Mouse (Mus musculus) kidney, adult 10 weeks (tissue): Measurements from ENCODE around the gene Chrnb1. TPM values are rescaled to one million over a fixed set of nuclear protein-coding genes. Genes with fewer than 3 reads are reported as not detected.

Source experiments
- polyA plus RNA-seq: library from polyadenylated mRNA; stranded (reverse); fragments of 350-450 nt; fragmentation: Illumina TruSeq; extraction: RNeasy Lipid Tissue Mini Kit (QIAGEN cat#74804); gene quantifications from one replicate; pipeline ENCODE4 v1.2.3, GENCODE M21; 2014; ENCODE audit warnings: low read depth, low replicate concordance

The Chrnb1 gene
- polyA plus RNA-seq, result 3.2 TPM

GRCm38 (mm10) chr11:69795168-69795982 is at the start of gene Chrnb1:
Chrnb1 (minus strand) TSS chr11:69795943.

GRCm38 (mm10) chr11:69837952-69838713 is 42.4 kb upstream of the Chrnb1 start, which contains the start of gene Tmem256:
Tmem256 (plus strand) TSS chr11:69838514.

DNA sequence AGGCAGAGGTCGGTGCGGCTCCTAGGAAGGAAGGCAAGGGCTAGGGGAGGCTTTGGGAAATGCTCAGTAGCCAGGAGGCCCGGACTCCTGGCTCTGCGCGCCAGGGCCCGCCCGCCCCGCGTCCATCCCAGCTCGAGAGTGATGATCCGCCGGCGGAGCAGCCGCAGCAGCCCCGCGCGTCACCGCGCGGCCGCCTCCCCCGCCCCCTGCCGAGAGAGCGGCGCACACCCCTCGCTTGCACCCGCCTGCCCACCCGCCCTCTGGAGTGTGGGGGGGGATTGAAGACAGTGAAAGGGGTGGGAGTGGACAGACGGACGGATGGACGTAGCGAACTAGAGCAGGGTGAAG is 41.8 kb upstream of the Chrnb1 start, which contains the start of gene Nlgn2:
Gene Nlgn2 (minus strand): TSS at position 181 of the 348 bp plus-strand sequence.

DNA sequence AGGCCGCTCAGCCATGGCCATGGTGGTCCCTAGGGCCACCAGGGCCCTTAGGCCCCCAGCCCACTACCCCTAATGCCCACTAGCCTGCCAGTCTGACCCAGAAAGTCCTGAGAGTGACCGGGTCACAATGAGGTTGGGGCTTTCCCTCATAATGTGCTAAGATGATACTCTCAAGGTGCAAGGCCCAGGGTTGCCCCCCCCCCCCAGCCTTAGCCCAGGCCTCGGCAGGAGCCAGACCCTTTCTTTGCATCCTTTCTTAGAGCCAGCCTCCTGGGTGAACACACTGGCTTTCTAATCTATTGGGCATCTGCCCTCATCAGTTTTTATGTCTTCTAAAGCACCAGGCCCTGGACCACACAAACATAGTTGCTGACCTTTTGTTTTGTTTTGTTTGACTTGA is 26.3 kb upstream of the Chrnb1 start, which contains the start of gene Spem1:
Gene Spem1 (minus strand): TSS at position 101 of the 400 bp plus-strand sequence.

GRCm38 (mm10) chr11:69818365-69818764 is 22.6 kb upstream of the Chrnb1 start, which contains the start of gene Spem2:
Spem2 (minus strand) TSS chr11:69818465.

GRCm38 (mm10) chr11:69815155-69815554 is 19.4 kb upstream of the Chrnb1 start, which contains the start of gene Gm39566:
Gm39566 (minus strand) TSS chr11:69815298.

DNA sequence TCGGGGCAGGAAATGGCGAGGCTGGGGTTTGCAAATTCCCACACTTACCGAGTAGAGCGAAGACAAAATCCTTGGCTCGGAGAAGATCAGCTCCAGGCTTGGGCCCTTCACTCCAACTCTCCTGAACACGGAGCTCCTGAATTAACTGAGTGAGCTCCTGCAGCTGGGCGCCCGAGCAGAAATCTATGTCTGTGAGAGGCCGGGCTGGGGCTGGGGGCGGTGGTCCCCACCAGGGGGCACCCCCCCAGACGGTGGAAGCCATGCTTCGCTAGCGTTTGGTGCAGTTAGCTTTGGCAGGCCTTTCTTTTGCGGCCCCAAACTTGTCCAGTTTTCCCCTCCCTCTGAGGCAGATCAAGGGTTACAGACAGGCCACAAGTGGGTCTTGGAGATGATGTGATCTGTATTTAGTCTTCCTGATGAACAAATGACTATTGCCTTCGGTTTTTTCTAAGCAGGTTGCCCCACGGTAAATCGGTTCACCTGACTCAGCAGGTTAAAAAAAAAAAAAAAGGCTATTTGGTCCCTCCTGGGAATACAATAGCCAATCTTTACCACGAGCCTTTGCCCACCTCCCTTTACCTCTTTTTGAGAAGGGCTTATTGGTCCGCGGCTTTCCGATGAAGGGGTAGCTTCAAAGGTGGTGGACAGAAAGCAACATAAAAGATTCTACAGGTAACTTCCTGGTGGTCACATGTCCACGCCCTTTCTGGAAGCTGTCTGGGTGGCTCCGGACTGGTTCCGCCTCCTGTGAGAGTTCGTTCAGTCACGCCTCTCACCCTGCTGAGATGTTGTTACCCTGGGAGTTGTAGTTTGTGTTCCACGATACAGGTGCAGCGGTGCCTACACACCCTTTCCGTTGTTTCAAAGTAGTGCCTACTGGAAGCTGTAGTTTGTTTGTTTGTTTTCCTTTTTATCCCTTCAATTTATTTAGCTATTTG is 9.5 kb upstream of the Chrnb1 start, which contains the start of gene Tmem102:
Gene Tmem102 (minus strand): TSS at position 653 of the 938 bp plus-strand sequence.

GRCm38 (mm10) chr11:69801379-69801977 is 5.7 kb upstream of the Chrnb1 start, which contains the start of gene Fgf11:
Fgf11 (minus strand) TSS chr11:69801857.

DNA sequence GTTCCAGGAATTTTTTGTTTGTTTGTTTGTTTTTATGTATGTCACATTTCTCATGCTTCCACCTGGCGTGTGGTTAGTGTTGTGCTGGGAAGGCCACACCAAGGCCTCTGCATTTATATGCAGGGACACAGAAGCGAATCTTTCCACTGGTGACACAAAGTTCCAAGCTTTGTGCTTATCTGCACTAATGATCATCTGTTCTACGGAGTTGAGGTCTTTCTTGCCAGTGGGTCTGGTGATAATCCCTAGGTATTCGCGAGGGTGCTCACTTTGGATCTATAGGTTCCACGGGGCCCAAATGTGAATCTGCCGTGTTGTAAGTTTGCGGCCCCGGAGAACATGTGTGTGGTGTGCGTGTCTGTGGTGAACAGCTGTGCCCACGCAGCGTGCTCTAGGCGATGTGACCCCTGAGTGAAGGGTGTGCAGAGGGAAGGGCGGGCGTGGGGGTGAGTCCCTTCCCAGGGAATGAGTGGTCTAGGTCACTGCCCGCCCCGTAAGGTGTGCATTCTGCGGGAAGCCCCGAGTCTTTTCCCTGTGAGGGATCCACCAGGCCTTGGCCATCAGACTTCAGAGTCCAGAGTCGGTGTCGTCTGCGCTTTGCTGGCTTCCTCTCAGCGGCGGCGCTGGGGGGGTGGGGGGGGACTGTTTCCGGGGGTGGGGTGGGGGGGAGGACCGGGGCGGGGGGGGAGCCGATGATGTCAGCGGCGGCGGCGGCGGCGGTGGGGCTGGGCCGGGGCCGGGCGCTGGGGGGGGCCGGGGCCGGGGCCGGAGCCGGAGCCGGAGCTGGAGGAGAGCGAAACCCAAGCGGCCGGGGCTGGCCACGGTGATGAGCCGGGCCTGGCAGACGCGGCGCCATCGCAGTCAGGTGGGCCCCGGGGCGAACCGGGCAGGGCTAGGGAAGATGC is 30.3 kb downstream of the Chrnb1 start, which contains the start of gene Zbtb4:
Gene Zbtb4 (plus strand): TSS at position 692 of the 905 bp plus-strand sequence.

GRCm38 (mm10) chr11:69761868-69762267 is 33.9 kb downstream of the Chrnb1 start, which contains the start of gene Slc35g3:
Slc35g3 (minus strand) TSS chr11:69761968.

DNA sequence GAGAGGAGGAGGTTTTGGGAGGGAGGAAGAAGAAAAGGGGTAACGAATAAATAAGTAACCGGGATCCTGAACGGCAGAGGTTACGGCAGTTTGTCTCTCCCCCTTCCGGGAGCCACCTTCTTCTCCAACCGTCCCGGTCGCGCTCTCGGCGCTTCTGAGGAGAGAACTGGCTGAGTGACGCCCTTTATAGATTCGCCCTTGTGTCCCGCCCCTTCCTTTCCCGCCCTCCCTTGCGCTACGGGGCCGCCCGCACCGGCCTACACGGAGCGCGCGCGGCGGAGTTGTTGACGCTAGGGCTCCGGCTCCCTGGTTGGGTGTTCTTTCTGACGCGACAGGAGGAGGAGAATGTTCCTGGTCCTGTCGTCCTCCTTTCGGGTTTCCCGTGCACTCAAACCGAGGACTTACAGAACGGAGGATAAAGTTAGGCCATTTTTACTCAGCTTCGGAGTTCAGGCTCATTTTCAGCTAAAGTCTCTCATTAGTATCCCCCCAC is 37.2 kb downstream of the Chrnb1 start, which contains the start of gene Polr2a:
Gene Polr2a (minus strand): TSS at position 160 of the 493 bp plus-strand sequence.

Other genes starting within 250 kb of the Chrnb1 start
- not detected for gene Dnah2, start 246.8 kb downstream of the Chrnb1 start, polyA plus RNA-seq
- gene Efnb3, start 235.7 kb downstream of the Chrnb1 start, polyA plus RNA-seq, result not detected
- gene Wrap53, start 215.7 kb downstream of the Chrnb1 start, polyA plus RNA-seq, result 2.1 TPM
- 2.5 TPM for gene Trp53, start 215.6 kb downstream of the Chrnb1 start, polyA plus RNA-seq
- gene Atp1b2, start 190.0 kb downstream of the Chrnb1 start, polyA plus RNA-seq, result 15.9 TPM
- gene Shbg, start 178.0 kb downstream of the Chrnb1 start, polyA plus RNA-seq, result 0.32 TPM
- 7.5 TPM for gene Sat2, start 173.9 kb downstream of the Chrnb1 start, polyA plus RNA-seq
- gene Fxr2, start 163.0 kb downstream of the Chrnb1 start, polyA plus RNA-seq, result 9.5 TPM
- not detected for gene Sox15, start 140.6 kb downstream of the Chrnb1 start, polyA plus RNA-seq
- gene Mpdu1, start 133.3 kb downstream of the Chrnb1 start, polyA plus RNA-seq, result 16.5 TPM
- 1.3 TPM for gene Cd68, start 129.8 kb downstream of the Chrnb1 start, polyA plus RNA-seq
- 371 TPM for gene Eif4a1, start 123.5 kb downstream of the Chrnb1 start, polyA plus RNA-seq
- 58.9 TPM for gene Senp3, start 113.9 kb downstream of the Chrnb1 start, polyA plus RNA-seq
- 5.9 TPM for gene Tnfsf13, start 110.2 kb downstream of the Chrnb1 start, polyA plus RNA-seq
- gene Tnfsf12, start 100.1 kb downstream of the Chrnb1 start, polyA plus RNA-seq, result 2.4 TPM
- gene Tnfsfm13, start 99.8 kb downstream of the Chrnb1 start, polyA plus RNA-seq, result 1.1 TPM
- 20.8 TPM for gene Polr2a, start 37.3 kb downstream of the Chrnb1 start, polyA plus RNA-seq
- not detected for gene Slc35g3, start 34.0 kb downstream of the Chrnb1 start, polyA plus RNA-seq
- 16.5 TPM for gene Zbtb4, start 30.0 kb downstream of the Chrnb1 start, polyA plus RNA-seq
- 3.0 TPM for gene Fgf11, start 5.9 kb upstream of the Chrnb1 start, polyA plus RNA-seq
- 6.4 TPM for gene Tmem102, start 9.7 kb upstream of the Chrnb1 start, polyA plus RNA-seq
- gene Gm39566, start 19.4 kb upstream of the Chrnb1 start, polyA plus RNA-seq, result not detected
- gene Spem2, start 22.5 kb upstream of the Chrnb1 start, polyA plus RNA-seq, result not detected
- not detected for gene Spem1, start 26.2 kb upstream of the Chrnb1 start, polyA plus RNA-seq
- 0.20 TPM for gene Nlgn2, start 41.8 kb upstream of the Chrnb1 start, polyA plus RNA-seq
- gene Tmem256, start 42.6 kb upstream of the Chrnb1 start, polyA plus RNA-seq, result 42.3 TPM
- gene Plscr3, start 50.4 kb upstream of the Chrnb1 start, polyA plus RNA-seq, result 0.77 TPM
- gene Tnk1, start 62.8 kb upstream of the Chrnb1 start, polyA plus RNA-seq, result 1.4 TPM
- gene Tmem95, start 82.1 kb upstream of the Chrnb1 start, polyA plus RNA-seq, result not detected
- 2.0 TPM for gene Kctd11, start 85.5 kb upstream of the Chrnb1 start, polyA plus RNA-seq
- gene Acap1, start 99.6 kb upstream of the Chrnb1 start, polyA plus RNA-seq, result not detected
- 1.1 TPM for gene 2810408A11Rik, start 105.0 kb upstream of the Chrnb1 start, polyA plus RNA-seq
- 3.5 TPM for gene Neurl4, start 105.1 kb upstream of the Chrnb1 start, polyA plus RNA-seq
- gene Gps2, start 117.9 kb upstream of the Chrnb1 start, polyA plus RNA-seq, result 15.6 TPM
- gene Eif5a, start 126.0 kb upstream of the Chrnb1 start, polyA plus RNA-seq, result 156 TPM
- 12.8 TPM for gene Ybx2, start 139.9 kb upstream of the Chrnb1 start, polyA plus RNA-seq
- gene Slc2a4, start 152.2 kb upstream of the Chrnb1 start, polyA plus RNA-seq, result 1.3 TPM
- 10.0 TPM for gene Cldn7, start 168.8 kb upstream of the Chrnb1 start, polyA plus RNA-seq
- 38.7 TPM for gene Ctdnep1, start 185.2 kb upstream of the Chrnb1 start, polyA plus RNA-seq
- gene Elp5, start 186.6 kb upstream of the Chrnb1 start, polyA plus RNA-seq, result 8.3 TPM
- 681 TPM for gene Gabarap, start 195.2 kb upstream of the Chrnb1 start, polyA plus RNA-seq
- gene Phf23, start 199.8 kb upstream of the Chrnb1 start, polyA plus RNA-seq, result 9.9 TPM
- 0.57 TPM for gene Dvl2, start 204.7 kb upstream of the Chrnb1 start, polyA plus RNA-seq
- 21.1 TPM for gene Acadvl, start 219.5 kb upstream of the Chrnb1 start, polyA plus RNA-seq
- gene Dlg4, start 221.0 kb upstream of the Chrnb1 start, polyA plus RNA-seq, result 0.53 TPM